Mouse (Mus musculus): ENCODE measurements at regions not wholly inside any gene's neighbourhood (a gene's known extent, or its start where the extent isn't known, plus 50 kb on each side); places are given as distances from the start of the nearest gene placed in this dataset.
"Not testable (repeated sequence)": the region's sequence is repeated elsewhere in the genome, so short reads cannot be mapped to it uniquely, and the experiment has no call there.

DNA sequence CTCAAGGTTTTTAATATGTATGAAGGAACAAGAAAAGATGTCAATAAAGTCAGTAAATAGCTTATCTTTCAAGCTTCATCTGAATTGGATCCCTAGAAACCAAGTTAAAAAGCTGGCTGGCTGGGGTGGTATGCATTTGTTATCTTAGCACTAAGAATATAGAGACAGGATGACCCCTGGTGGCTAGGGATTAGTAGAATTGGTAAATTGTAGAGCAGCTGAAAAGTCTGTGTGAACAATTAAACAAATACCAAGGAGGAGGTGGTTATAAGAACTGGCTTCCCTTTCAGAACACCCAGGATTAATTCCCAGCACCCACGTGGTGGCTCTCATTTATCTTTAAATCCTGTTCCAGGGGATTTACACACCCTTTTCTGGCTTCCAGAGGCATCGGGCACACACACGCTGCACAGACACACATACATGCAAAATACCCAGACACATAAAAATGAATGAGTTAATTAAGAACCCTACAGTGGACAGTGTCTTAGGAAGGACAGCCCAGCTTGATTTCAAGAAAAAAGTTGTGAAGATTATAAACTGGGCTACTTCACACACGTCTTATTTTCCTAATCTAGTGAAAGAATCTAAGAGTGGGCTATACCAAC is 170.5 kb downstream of the Pdzph1 start:
- H3K4me1 ChIP-seq (ENCODE audit: control insufficient read depth, insufficient read depth, low read length): no peaks in the 10 kb centered on the region
- no peak overlapping the region for H3K27ac ChIP-seq (ENCODE audit: insufficient read depth, low read length)
- no peaks in the 10 kb centered on the region for H3K9me3 ChIP-seq (replicated peaks; ENCODE audit: control insufficient read depth, insufficient read depth, low read length, poor library complexity, severe bottlenecking)
- no peaks in the 10 kb centered on the region for H3K27me3 ChIP-seq (ENCODE audit: control insufficient read depth, insufficient read depth, low read length, poor library complexity, severe bottlenecking)
- H3K9ac ChIP-seq (ENCODE audit: low read depth, poor library complexity, severe bottlenecking): no peak overlapping the region
- no peak overlapping the region for H3K4me3 ChIP-seq (ENCODE audit: low read depth, low read length)
- no peaks in the 10 kb centered on the region for H3K36me3 ChIP-seq (ENCODE audit: control insufficient read depth, insufficient read depth, low read length, poor library complexity, severe bottlenecking)
- TF ChIP-seq CTCF (IDR thresholded peaks at IDR 0.05; ENCODE audit: low read depth, low read length) (no peak), EP300 (IDR thresholded peaks at IDR 0.05; ENCODE audit: insufficient read depth, low read depth, low read length) (no peak), POLR2A (IDR thresholded peaks at IDR 0.05; ENCODE audit: insufficient read depth, low read length) (no peak)

DNA sequence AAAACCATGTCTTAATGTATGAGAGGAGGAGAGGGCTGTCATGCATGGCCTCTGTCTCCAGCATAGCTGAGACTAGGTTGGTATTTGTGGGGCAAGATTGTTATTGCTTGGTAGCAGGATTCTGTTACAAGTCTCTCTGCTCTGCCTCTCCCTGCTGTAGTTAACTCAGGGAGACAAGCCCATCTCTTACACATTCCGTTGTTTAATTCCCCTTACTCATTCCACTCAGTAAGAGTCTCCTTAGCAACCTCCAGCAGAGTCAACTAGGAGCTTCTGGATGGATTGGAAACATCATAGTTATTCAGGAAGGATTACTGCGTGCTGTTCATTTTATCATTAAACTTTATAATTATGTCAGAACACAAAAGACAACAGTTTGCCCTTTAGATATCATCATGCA is 171.8 kb downstream of the Pdzph1 start:
- no peaks in the 10 kb centered on the region for H3K9me3 ChIP-seq (replicated peaks; ENCODE audit: control insufficient read depth, insufficient read depth, low read length, poor library complexity, severe bottlenecking)
- H3K9ac ChIP-seq (ENCODE audit: low read depth, poor library complexity, severe bottlenecking): no peak overlapping the region
- no peak for TF ChIP-seq EP300 (IDR thresholded peaks at IDR 0.05; ENCODE audit: insufficient read depth, low read depth, low read length)
- TF ChIP-seq CTCF (IDR thresholded peaks at IDR 0.05; ENCODE audit: low read depth, low read length): no peak
- no peak for TF ChIP-seq POLR2A (IDR thresholded peaks at IDR 0.05; ENCODE audit: insufficient read depth, low read length)
- H3K27me3 ChIP-seq (ENCODE audit: control insufficient read depth, insufficient read depth, low read length, poor library complexity, severe bottlenecking): no peaks in the 10 kb centered on the region
- no peak overlapping the region for H3K27ac ChIP-seq (ENCODE audit: insufficient read depth, low read length)
- no peaks in the 10 kb centered on the region for H3K36me3 ChIP-seq (ENCODE audit: control insufficient read depth, insufficient read depth, low read length, poor library complexity, severe bottlenecking)
- no peaks in the 10 kb centered on the region for H3K4me1 ChIP-seq (ENCODE audit: control insufficient read depth, insufficient read depth, low read length)
- H3K4me3 ChIP-seq (ENCODE audit: low read depth, low read length): no peak overlapping the region

DNA sequence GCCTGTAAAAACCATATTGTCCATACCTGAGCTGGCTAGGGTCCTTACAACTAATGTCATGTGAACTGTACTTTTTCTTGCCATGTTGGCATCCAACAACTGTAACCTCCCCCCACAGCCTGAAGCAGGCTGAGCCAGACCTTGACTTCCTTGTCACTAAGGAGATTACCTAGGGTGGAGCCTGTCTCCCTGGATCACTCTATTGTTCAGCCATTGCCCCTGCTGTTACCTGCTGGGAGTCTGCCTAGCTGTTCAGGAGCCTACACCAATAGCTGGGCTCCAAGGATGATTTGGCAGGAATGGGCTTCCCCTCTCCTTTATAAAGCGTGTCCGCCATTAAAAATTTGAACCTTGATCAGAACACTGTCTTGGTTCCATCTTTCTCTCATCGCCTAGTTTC is 215.7 kb downstream of the Pdzph1 start:
- H3K27ac ChIP-seq (ENCODE audit: insufficient read depth, low read length); H3K4me1 ChIP-seq (ENCODE audit: control insufficient read depth, insufficient read depth, low read length); H3K9me3 ChIP-seq (replicated peaks; ENCODE audit: control insufficient read depth, insufficient read depth, low read length, poor library complexity, severe bottlenecking); H3K27me3 ChIP-seq (ENCODE audit: control insufficient read depth, insufficient read depth, low read length, poor library complexity, severe bottlenecking); H3K4me3 ChIP-seq (ENCODE audit: low read depth, low read length); H3K36me3 ChIP-seq (ENCODE audit: control insufficient read depth, insufficient read depth, low read length, poor library complexity, severe bottlenecking); H3K9ac ChIP-seq (ENCODE audit: low read depth, poor library complexity, severe bottlenecking): not testable (repeated sequence)
- TF ChIP-seq EP300 (IDR thresholded peaks at IDR 0.05; ENCODE audit: insufficient read depth, low read depth, low read length): 0 out of 2 replicates have a peak, but pooled peaks have one; percentile 31

DNA sequence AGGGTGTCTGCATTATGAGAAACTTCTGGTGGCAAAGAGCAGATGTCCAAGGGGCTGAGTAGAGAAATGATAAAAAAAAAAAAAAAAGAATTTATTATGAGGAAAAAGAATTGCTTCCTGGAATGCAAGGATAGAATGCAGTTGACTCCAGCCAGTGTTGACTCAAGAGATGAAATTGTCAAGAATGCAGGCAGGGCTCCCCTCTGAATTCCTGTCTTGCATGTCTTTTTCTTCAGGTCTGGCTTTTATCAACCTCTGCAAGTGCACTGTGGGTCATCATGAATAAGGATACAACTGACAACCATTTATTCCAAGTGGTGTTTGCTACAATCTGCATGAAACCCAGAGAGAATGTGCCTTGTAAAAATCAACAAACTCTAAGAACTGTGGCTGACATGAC is 217.6 kb downstream of the Pdzph1 start:
- Histone ChIP-seq H3K36me3 (ENCODE audit: control insufficient read depth, insufficient read depth, low read length, poor library complexity, severe bottlenecking) (no peaks in the 10 kb centered on the region), H3K27me3 (ENCODE audit: control insufficient read depth, insufficient read depth, low read length, poor library complexity, severe bottlenecking) (no peaks in the 10 kb centered on the region), H3K4me1 (ENCODE audit: control insufficient read depth, insufficient read depth, low read length) (no peaks in the 10 kb centered on the region), H3K27ac (ENCODE audit: insufficient read depth, low read length) (no peak overlapping the region), H3K9me3 (replicated peaks; ENCODE audit: control insufficient read depth, insufficient read depth, low read length, poor library complexity, severe bottlenecking) (no peaks in the 10 kb centered on the region), H3K9ac (ENCODE audit: low read depth, poor library complexity, severe bottlenecking) (no peak overlapping the region), H3K4me3 (ENCODE audit: low read depth, low read length) (no peak overlapping the region)
- TF ChIP-seq EP300 (IDR thresholded peaks at IDR 0.05; ENCODE audit: insufficient read depth, low read depth, low read length) (no peak), POLR2A (IDR thresholded peaks at IDR 0.05; ENCODE audit: insufficient read depth, low read length) (no peak), CTCF (IDR thresholded peaks at IDR 0.05; ENCODE audit: low read depth, low read length) (no peak)

DNA sequence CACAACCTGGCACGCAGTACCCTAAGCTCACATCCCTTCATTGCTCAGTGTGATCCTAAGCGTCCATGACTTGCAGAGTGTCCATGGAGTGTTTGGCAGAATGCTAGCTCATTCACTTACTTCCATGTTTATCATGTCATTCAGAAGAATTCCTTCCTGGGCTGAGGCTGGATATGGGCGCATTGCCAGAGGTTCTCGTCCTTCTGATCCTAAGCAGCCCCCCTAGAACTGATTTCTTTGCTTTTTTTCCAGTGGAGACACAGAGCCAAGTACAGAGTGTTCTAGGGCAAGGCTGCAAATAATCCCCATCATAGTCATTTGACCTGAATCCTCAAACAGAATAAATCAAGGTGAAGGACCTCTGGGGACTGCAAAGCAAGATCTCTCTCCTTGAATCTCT is 226.0 kb downstream of the Pdzph1 start:
- Histone ChIP-seq H3K9me3 (replicated peaks; ENCODE audit: control insufficient read depth, insufficient read depth, low read length, poor library complexity, severe bottlenecking) (no peaks in the 10 kb centered on the region), H3K4me3 (ENCODE audit: low read depth, low read length) (no peak overlapping the region), H3K9ac (ENCODE audit: low read depth, poor library complexity, severe bottlenecking) (no peak overlapping the region), H3K36me3 (ENCODE audit: control insufficient read depth, insufficient read depth, low read length, poor library complexity, severe bottlenecking) (no peaks in the 10 kb centered on the region), H3K4me1 (ENCODE audit: control insufficient read depth, insufficient read depth, low read length) (no peaks in the 10 kb centered on the region), H3K27ac (ENCODE audit: insufficient read depth, low read length) (no peak overlapping the region), H3K27me3 (ENCODE audit: control insufficient read depth, insufficient read depth, low read length, poor library complexity, severe bottlenecking) (no peaks in the 10 kb centered on the region)
- no peak for TF ChIP-seq EP300 (IDR thresholded peaks at IDR 0.05; ENCODE audit: insufficient read depth, low read depth, low read length)
- no peak for TF ChIP-seq CTCF (IDR thresholded peaks at IDR 0.05; ENCODE audit: low read depth, low read length)
- no peak for TF ChIP-seq POLR2A (IDR thresholded peaks at IDR 0.05; ENCODE audit: insufficient read depth, low read length)

DNA sequence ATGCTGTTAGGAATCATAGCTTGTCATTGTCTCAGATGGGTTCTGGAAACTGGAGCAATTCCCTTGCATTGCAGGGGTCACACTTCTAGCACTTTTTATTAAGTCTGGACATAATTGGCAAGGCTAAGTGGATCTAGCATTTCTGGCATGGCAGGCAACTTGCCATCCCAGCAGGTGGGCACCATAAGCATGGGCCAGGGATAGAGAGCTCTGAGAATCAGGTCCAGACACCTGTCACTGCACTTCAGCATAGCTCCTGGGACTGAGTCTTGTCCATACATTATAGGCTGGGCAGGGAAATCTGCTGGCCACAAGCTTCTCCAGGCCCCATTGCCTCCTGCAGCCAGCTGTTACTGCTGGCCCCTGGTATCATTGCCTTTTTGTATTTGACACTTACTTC is 242.2 kb downstream of the Pdzph1 start:
- Histone ChIP-seq H3K4me1 (ENCODE audit: control insufficient read depth, insufficient read depth, low read length) (no peaks in the 10 kb centered on the region), H3K4me3 (ENCODE audit: low read depth, low read length) (no peak overlapping the region), H3K9ac (ENCODE audit: low read depth, poor library complexity, severe bottlenecking) (no peak overlapping the region), H3K27me3 (ENCODE audit: control insufficient read depth, insufficient read depth, low read length, poor library complexity, severe bottlenecking) (no peaks in the 10 kb centered on the region), H3K9me3 (replicated peaks; ENCODE audit: control insufficient read depth, insufficient read depth, low read length, poor library complexity, severe bottlenecking) (no peaks in the 10 kb centered on the region), H3K36me3 (ENCODE audit: control insufficient read depth, insufficient read depth, low read length, poor library complexity, severe bottlenecking) (no peaks in the 10 kb centered on the region), H3K27ac (ENCODE audit: insufficient read depth, low read length) (no peak overlapping the region)
- no peak for TF ChIP-seq POLR2A (IDR thresholded peaks at IDR 0.05; ENCODE audit: insufficient read depth, low read length)
- TF ChIP-seq CTCF (IDR thresholded peaks at IDR 0.05; ENCODE audit: low read depth, low read length): no peak
